Mouse (Mus musculus) limb, embryonic 14.5 days (tissue): ENCODE data around the gene Gdpd5. TPM values are rescaled to one million over a fixed set of nuclear protein-coding genes. Genes with fewer than 3 reads are reported as not detected.

Experiments
- ATAC-seq: fragments of 200-750 bp; cut with Nextera tagmentation; 2 replicates; pipeline ENCODE4 v1.8.0; 2017; ENCODE audit warnings: low read depth, moderate number of reproducible peaks, moderate TSS enrichment; ENCODE audit not compliant: low FRiP score
- DNase-seq: peaks from one replicate; pipeline ENCODE4 v3.0.0-alpha.2; 2015; ENCODE audit warnings: low spot score
- H3K27ac ChIP-seq: fragments of 300-500 bp; sonication (generic); replicated peaks from 2 replicates; pipeline ENCODE4 v1.5.1; 2014; ENCODE audit warnings: low read depth, mild to moderate bottlenecking, low read length, moderate library complexity, mixed read lengths
- H3K27me3 ChIP-seq: fragments of 300-500 bp; sonication (generic); 2 replicates; pipeline ENCODE4 v1.6.1; 2014; ENCODE audit warnings: low read length, mixed read lengths; ENCODE audit not compliant: control insufficient read depth, insufficient read depth
- H3K36me3 ChIP-seq: fragments of 300-500 bp; sonication (generic); 2 replicates; pipeline ENCODE4 v1.6.1; 2014; ENCODE audit warnings: mild to moderate bottlenecking, low read length, moderate library complexity, mixed read lengths; ENCODE audit not compliant: control insufficient read depth, insufficient read depth
- H3K4me1 ChIP-seq: fragments of 300-500 bp; sonication (generic); 2 replicates; pipeline ENCODE4 v1.6.1; 2014; ENCODE audit warnings: antibody characterized with exemption, low read length, mixed read lengths; ENCODE audit not compliant: control insufficient read depth, insufficient read depth
- H3K4me2 ChIP-seq: fragments of 300-500 bp; sonication (generic); replicated peaks from 2 replicates; pipeline ENCODE4 v1.6.1; 2014; ENCODE audit warnings: low read depth, mild to moderate bottlenecking, low read length, moderate library complexity; ENCODE audit not compliant: severe bottlenecking
- H3K4me3 ChIP-seq: fragments of 300-500 bp; sonication (generic); replicated peaks from 2 replicates; pipeline ENCODE4 v1.5.1; 2014; ENCODE audit warnings: low read length
- H3K9ac ChIP-seq: fragments of 300-500 bp; sonication (generic); 2 replicates; pipeline ENCODE4 v1.6.1; 2014; ENCODE audit warnings: mild to moderate bottlenecking, low read depth, low read length, moderate library complexity; ENCODE audit not compliant: severe bottlenecking
- H3K9me3 ChIP-seq: fragments of 300-500 bp; sonication (generic); 2 replicates; pipeline ENCODE4 v1.6.1; 2016; ENCODE audit warnings: low read length; ENCODE audit not compliant: control insufficient read depth
- POLR2A ChIP-seq: fragments of 200-500 bp; IDR thresholded peaks from 2 replicates; pipeline ENCODE4 v1.8.0; 2012; ENCODE audit warnings: inconsistent platforms, mild to moderate bottlenecking, moderate library complexity, borderline replicate concordance; ENCODE audit not compliant: insufficient read depth, insufficient read length; ENCODE audit errors: extremely low read depth
- WGBS: fragments of 180-500 bp; shearing (Covaris S2); extraction: QIAGEN DNeasy Blood & Tissue Kit; methylation state at CpG from one replicate; pipeline ENCODE4 v1.1.7; 2014; 5-methylcytosine and 5-hydroxymethylcytosine counted together
- polyA plus RNA-seq, 2 experiments: library from polyadenylated mRNA; depleted of rRNA in 1 of 2; stranded (reverse) in 1 of 2; unstranded in 1 of 2; fragments of >200 nt; fragmentation: Nextera tagmentation in 1 of 2; extraction: Ambion mirVana in 1 of 2; gene quantifications; 2 replicates each; pipeline versions ENCODE4 v1.2.1 to v1.2.3; 2012 to 2014

The Gdpd5 gene
- polyA plus RNA-seq, 2 experiments, result 11.8 to 14.5 TPM

- no peak for TF ChIP-seq POLR2A
- WGBS, result 83% methylated on average over 3 of the region's 3 CpGs
- peaks cover 29% of the 10 kb centered on the region for H3K4me1 ChIP-seq
- ATAC-seq, result no peak
- DNase-seq, result no peak
- no peaks in the 10 kb centered on the region for H3K9me3 ChIP-seq
- H3K4me2 ChIP-seq, result no peak overlapping the region
- H3K4me3 ChIP-seq, result no peak overlapping the region
- no peak overlapping the region for H3K27ac ChIP-seq
- no peaks in the 10 kb centered on the region for H3K36me3 ChIP-seq
- H3K27me3 ChIP-seq, result no peaks in the 10 kb centered on the region
- H3K9ac ChIP-seq, result no peak overlapping the region
These were observed 46.8 kb downstream of the Gdpd5 start for GRCm38 (mm10) chr7:99427987-99428386.

GRCm38 (mm10) chr7:99428836-99429235 lies 47.6 kb downstream of the Gdpd5 start:
- TF ChIP-seq POLR2A, result no peak
- H3K27me3 ChIP-seq, result no peaks in the 10 kb centered on the region
- H3K4me3 ChIP-seq, result no peak overlapping the region
- H3K4me2 ChIP-seq, result no peak overlapping the region
- WGBS, result 80% methylated on average over 5 of the region's 5 CpGs
- no peaks in the 10 kb centered on the region for H3K36me3 ChIP-seq
- no peaks in the 10 kb centered on the region for H3K9me3 ChIP-seq
- peaks cover 29% of the 10 kb centered on the region for H3K4me1 ChIP-seq
- DNase-seq (no peak), ATAC-seq (no peak)
- no peak overlapping the region for H3K9ac ChIP-seq
- no peak overlapping the region for H3K27ac ChIP-seq

- ATAC-seq (no peak), DNase-seq (no peak)
- Histone ChIP-seq H3K4me2 (no peak overlapping the region), H3K9me3 (no peaks in the 10 kb centered on the region), H3K27ac (no peak overlapping the region), H3K36me3 (no peaks in the 10 kb centered on the region), H3K4me1 (peaks cover 23% of the 10 kb centered on the region), H3K4me3 (no peak overlapping the region), H3K9ac (no peak overlapping the region), H3K27me3 (no peaks in the 10 kb centered on the region)
- 42% methylated on average over 6 of the region's 6 CpGs for WGBS
- no peak for TF ChIP-seq POLR2A
These were observed 48.6 kb downstream of the Gdpd5 start for GRCm38 (mm10) chr7:99429786-99430185.

GRCm38 (mm10) chr7:99430246-99430645 lies 49.0 kb downstream of the Gdpd5 start:
- Histone ChIP-seq H3K4me3 (no peak overlapping the region), H3K36me3 (no peaks in the 10 kb centered on the region), H3K9ac (no peak overlapping the region), H3K4me2 (no peak overlapping the region), H3K27me3 (no peaks in the 10 kb centered on the region), H3K9me3 (no peaks in the 10 kb centered on the region), H3K27ac (no peak overlapping the region), H3K4me1 (peaks cover 19% of the 10 kb centered on the region)
- ATAC-seq (no peak), DNase-seq (no peak)
- no peak for TF ChIP-seq POLR2A
- 68% methylated on average over 11 of the region's 11 CpGs for WGBS

- Histone ChIP-seq H3K27ac (0 out of 2 replicates have a peak overlapping the region, but pooled peaks have one; percentile 38), H3K9me3 (no peaks in the 10 kb centered on the region), H3K4me1 (peaks cover 17% of the 10 kb centered on the region), H3K4me2 (no peak overlapping the region), H3K36me3 (no peaks in the 10 kb centered on the region), H3K27me3 (no peaks in the 10 kb centered on the region), H3K4me3 (no peak overlapping the region), H3K9ac (no peak overlapping the region)
- DNase-seq, result peak; percentile 22
- WGBS, result 52% methylated on average over 14 of the region's 14 CpGs
- 0 out of 2 replicates have a peak, but pooled peaks have one; percentile 42 for ATAC-seq
- no peak for TF ChIP-seq POLR2A
These were observed 51.0 kb downstream of the Gdpd5 start for GRCm38 (mm10) chr7:99432248-99432647.

- no peak overlapping the region for H3K4me2 ChIP-seq
- H3K9ac ChIP-seq, result no peak overlapping the region
- H3K4me3 ChIP-seq, result no peak overlapping the region
- 85% methylated on average over 6 of the region's 6 CpGs for WGBS
- no peak for DNase-seq
- H3K36me3 ChIP-seq, result no peaks in the 10 kb centered on the region
- no peak for TF ChIP-seq POLR2A
- no peaks in the 10 kb centered on the region for H3K27me3 ChIP-seq
- H3K9me3 ChIP-seq, result no peaks in the 10 kb centered on the region
- H3K27ac ChIP-seq, result no peak overlapping the region
- H3K4me1 ChIP-seq, result peaks cover 17% of the 10 kb centered on the region
- ATAC-seq, result no peak
These were observed 51.6 kb downstream of the Gdpd5 start for GRCm38 (mm10) chr7:99432863-99433262.
